Mouse (Mus musculus): ENCODE data around the gene Med18. TPM values are rescaled to one million over a fixed set of nuclear protein-coding genes. Genes with fewer than 3 reads are reported as not detected.

Med18 gene
- polyA plus RNA-seq (2012) = 2.5 and 2.9 TPM in 2 replicates

GRCm38 (mm10) chr4:132463430-132464254 lies at the start of gene Med18:
Med18 (minus strand) TSS chr4:132463921.

DNA sequence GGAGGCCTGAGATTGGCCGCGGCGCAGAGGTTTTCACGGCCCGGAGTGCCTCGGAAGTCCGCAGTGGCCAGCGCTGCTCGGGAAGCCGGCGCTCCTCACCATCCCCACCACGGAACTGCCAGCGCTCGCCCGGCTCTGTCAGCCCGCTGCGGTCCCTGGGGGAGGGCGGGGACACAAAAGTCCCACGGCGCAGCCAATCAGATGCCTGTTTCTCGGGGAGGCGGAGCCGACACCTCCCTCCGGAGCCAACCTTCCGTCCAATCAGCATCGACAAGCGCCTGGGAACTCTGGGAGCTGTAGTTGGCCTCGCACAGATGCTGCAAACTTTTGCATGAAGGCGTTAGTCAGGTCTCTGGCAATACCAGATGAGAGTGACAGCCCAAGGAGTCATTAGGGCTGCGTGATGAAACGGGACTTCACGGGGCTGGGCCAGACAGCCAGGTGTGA lies 46.7 kb upstream of the Med18 start, which contains the start of gene Sesn2:
Gene Sesn2, minus strand, starts transcription at position 150 of the 447 bp plus-strand sequence.

DNA sequence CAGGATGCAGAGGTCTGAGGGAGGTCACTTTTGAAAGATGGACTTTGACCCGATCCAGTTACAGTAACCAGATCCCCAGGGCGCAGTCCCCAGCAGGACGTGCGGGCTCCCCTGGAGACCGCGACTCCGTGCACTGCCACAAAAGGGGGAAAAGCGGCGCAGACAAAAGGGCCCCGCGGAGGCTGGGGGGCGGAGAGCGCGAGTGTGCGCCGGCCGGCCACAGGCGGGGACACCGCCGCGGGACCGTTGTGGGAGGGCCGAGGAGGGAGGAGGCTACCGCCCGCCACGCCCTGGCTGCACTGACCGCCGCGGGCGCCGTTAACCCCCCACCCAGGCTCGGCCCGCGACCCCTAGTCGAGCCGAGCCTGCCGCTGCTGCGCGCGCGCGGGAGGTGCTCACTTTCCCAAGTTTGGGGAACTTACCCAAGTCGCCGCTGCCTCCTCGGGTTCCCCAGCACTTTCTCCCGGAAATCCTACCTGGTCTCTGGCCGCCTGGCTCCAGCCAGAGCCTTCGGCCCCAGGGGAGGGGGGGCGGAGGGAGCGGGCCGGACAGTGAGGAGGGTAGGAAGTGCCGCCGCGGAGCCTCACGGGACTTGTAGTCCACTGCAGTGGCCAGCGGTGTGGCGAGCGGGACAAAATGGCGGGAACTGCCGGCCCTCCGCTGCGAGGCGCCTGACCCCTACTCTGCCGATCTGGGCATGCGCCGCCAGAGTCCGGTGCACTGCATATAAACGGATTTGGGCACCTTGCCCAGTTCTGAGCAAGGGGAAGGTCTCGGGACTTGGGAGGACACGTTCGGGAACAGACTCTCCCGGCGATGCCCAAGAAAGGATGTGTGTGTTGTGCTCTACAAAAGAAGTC lies 41.6 kb downstream of the Med18 start, which contains the start of gene Phactr4:
Gene Phactr4, minus strand, starts transcription at position 567 of the 860 bp plus-strand sequence.

Other genes with a start within 250 kb of the Med18 start
- gene Gmeb1, start 202.3 kb downstream of the Med18 start, polyA plus RNA-seq (2012) = 15.6 and 16.0 TPM in 2 replicates
- 14.5 and 15.9 TPM in 2 replicates for gene Taf12, start 189.5 kb downstream of the Med18 start, polyA plus RNA-seq (2012)
- 0.21 and 0.25 TPM in 2 replicates for gene Rab42, start 160.5 kb downstream of the Med18 start, polyA plus RNA-seq (2012)
- gene Trnau1ap, start 134.4 kb downstream of the Med18 start, polyA plus RNA-seq (2012) = 51.6 and 62.1 TPM in 2 replicates
- gene Rcc1, start 110.3 kb downstream of the Med18 start, polyA plus RNA-seq (2012) = 57.3 and 58.2 TPM in 2 replicates
- gene Phactr4, start 41.4 kb downstream of the Med18 start, polyA plus RNA-seq (2012) = 11.8 and 14.4 TPM in 2 replicates
- 13.7 and 17.3 TPM in 2 replicates for gene Sesn2, start 46.6 kb upstream of the Med18 start, polyA plus RNA-seq (2012)
- gene Atpif1, start 69.7 kb upstream of the Med18 start, polyA plus RNA-seq (2012) = 213 and 290 TPM in 2 replicates
- 128 and 155 TPM in 2 replicates for gene Dnajc8, start 71.6 kb upstream of the Med18 start, polyA plus RNA-seq (2012)
- 0.54 and 0.65 TPM in 2 replicates for gene Ptafr, start 100.1 kb upstream of the Med18 start, polyA plus RNA-seq (2012)
- 2.6 and 4.1 TPM in 2 replicates for gene Eya3, start 175.1 kb upstream of the Med18 start, polyA plus RNA-seq (2012)

Measured in megakaryocyte-erythroid progenitor cell, adult 5 weeks (primary cell).